19 mouse cellular contexts compared by ENCODE assay signal in the genomic region with DNA sequence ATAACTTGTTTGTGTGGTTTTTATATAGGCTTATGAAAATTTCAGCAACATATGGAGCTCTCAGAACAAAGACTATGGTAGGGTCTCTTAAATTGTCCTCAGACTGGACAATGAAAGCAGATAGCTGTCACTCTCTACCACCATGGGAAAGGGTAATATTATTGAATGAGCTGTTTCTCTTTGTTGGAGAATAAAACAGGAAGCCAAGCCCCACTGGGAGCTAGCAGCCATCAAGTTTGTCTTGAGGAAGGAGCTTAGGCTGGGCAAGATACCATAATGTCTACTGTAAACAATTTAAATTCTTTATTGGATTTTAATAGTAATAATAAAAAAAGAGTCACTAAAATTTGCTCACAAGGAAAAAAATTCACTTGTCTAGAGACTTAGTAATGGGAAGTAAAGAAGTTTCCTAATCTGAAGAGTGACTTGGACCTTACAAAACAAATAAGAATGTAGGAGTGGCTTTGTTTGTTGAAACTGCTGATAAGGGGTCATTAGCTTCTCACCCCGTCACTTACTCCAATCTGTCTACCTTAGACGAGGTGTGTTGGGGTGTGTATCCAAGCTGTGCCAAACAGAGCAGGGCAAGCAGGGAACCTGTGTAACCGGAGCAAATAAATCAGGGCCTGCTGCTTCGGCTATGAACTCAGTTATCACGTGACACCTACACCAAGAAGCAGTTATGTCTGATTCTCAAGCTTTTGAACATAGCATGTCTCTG. TPM values are rescaled to one million over a fixed set of nuclear protein-coding genes. Genes with fewer than 3 reads are reported as not detected.
DNase-seq lines count a peak whose midpoint lies in the region; ATAC-seq and TF ChIP-seq lines count a peak whose summit lies in the region.
"Had no signal": no experiment of that assay in that cellular context is flagged by ENCODE, and none has a peak within 500 bp of the region (broad histone marks: within the 10 kb centered on the region; RNA-seq: fewer than 3 reads in every experiment).

No protein-coding gene starts in this region.

- H3K4me3 ChIP-seq in heart, embryonic 10.5 days: no peak overlapping the region
- no peak overlapping the region for H3K4me3 ChIP-seq in small intestine, adult 2 months (ENCODE audit: low read depth, low read length)
- no peak overlapping the region for H3K4me3 ChIP-seq in heart, adult 2 months
- H3K4me3 ChIP-seq in heart, embryonic 12.5 days: no peak overlapping the region
- H3K4me3 ChIP-seq: embryonic facial prominence, embryonic 15.5 days; forebrain, embryonic 10.5 days; gastrocnemius, adult 2 months; hindbrain, embryonic 13.5 days; limb, embryonic 15.5 days had no signal

- no peak overlapping the region for H3K27ac ChIP-seq in heart, embryonic 10.5 days
- 0 out of 2 replicates have a peak overlapping the region, but pooled peaks have one; percentile 38 for H3K27ac ChIP-seq in small intestine, adult 2 months (ENCODE audit: insufficient read depth, low read depth, low read length)
- no peak overlapping the region for H3K27ac ChIP-seq in heart, adult 2 months
- H3K27ac ChIP-seq in heart, embryonic 12.5 days (ENCODE audit: poor library complexity, severe bottlenecking): no peak overlapping the region
- H3K27ac ChIP-seq: embryonic facial prominence, embryonic 15.5 days; forebrain, embryonic 10.5 days; gastrocnemius, adult 2 months; hindbrain, embryonic 13.5 days; limb, embryonic 15.5 days had no signal

- no peaks in the 10 kb centered on the region for H3K9me3 ChIP-seq in heart, embryonic 10.5 days
- H3K9me3 ChIP-seq in heart, embryonic 12.5 days (replicated peaks): no peaks in the 10 kb centered on the region
- H3K9me3 ChIP-seq: embryonic facial prominence, embryonic 15.5 days; forebrain, embryonic 10.5 days; hindbrain, embryonic 13.5 days; limb, embryonic 15.5 days had no signal

- TF ChIP-seq EP300 in heart, adult 2 months (IDR thresholded peaks at IDR 0.05; ENCODE audit: insufficient read depth, low read depth, low read length): no peak

- DNase-seq in heart, adult 11 months: peak; percentile 30
- DNase-seq in heart, embryonic 10.5 days (ENCODE audit: low spot score): no peak
- DNase-seq in urinary bladder, postnatal 36 days (ENCODE audit: low spot score in 2 of 2): peak; percentile 43 to 52
- DNase-seq in urinary bladder, postnatal 10 days (ENCODE audit: low spot score): no peak
- DNase-seq in ovary, postnatal 36 days (ENCODE audit: low spot score): no peak
- no peak for DNase-seq in heart, adult 2 months
- DNase-seq: cerebellum, adult 9-11 months; gastrocnemius, adult 2 months; heart, postnatal 14 days; kidney, adult 9 months; midbrain, embryonic 14.5 days; retina, postnatal 1 day; thymus, postnatal 25 days had no signal

- H3K4me2 ChIP-seq in heart, embryonic 12.5 days: no peak overlapping the region
- H3K4me2 ChIP-seq: embryonic facial prominence, embryonic 15.5 days; hindbrain, embryonic 13.5 days; limb, embryonic 15.5 days had no signal

- no peaks in the 10 kb centered on the region for H3K27me3 ChIP-seq in heart, embryonic 10.5 days (ENCODE audit: insufficient read depth, poor library complexity, severe bottlenecking)
- no peaks in the 10 kb centered on the region for H3K27me3 ChIP-seq in small intestine, adult 2 months (ENCODE audit: control insufficient read depth, insufficient read depth, low read length)
- H3K27me3 ChIP-seq in heart, adult 2 months (ENCODE audit: control insufficient read depth, insufficient read depth, low read length): no peaks in the 10 kb centered on the region
- H3K27me3 ChIP-seq in heart, embryonic 12.5 days (replicated peaks): no peaks in the 10 kb centered on the region
- H3K27me3 ChIP-seq: embryonic facial prominence, embryonic 15.5 days; hindbrain, embryonic 13.5 days; limb, embryonic 15.5 days had no signal

- H3K9ac ChIP-seq in heart, adult 2 months (ENCODE audit: low read depth, low read length): no peak overlapping the region
- H3K9ac ChIP-seq in heart, embryonic 12.5 days: no peak overlapping the region
- H3K9ac ChIP-seq: embryonic facial prominence, embryonic 15.5 days; hindbrain, embryonic 13.5 days; limb, embryonic 15.5 days had no signal

- no peak for TF ChIP-seq CTCF in small intestine, adult 2 months (IDR thresholded peaks at IDR 0.05; ENCODE audit: extremely low read depth, insufficient read length, insufficient replicate concordance, low read depth, low read length)
- no peak for TF ChIP-seq CTCF in heart, adult 2 months (IDR thresholded peaks at IDR 0.05)

- H3K36me3 ChIP-seq in heart, embryonic 10.5 days: no peaks in the 10 kb centered on the region
- no peaks in the 10 kb centered on the region for H3K36me3 ChIP-seq in small intestine, adult 2 months (ENCODE audit: control insufficient read depth, insufficient read depth, low read length)
- no peaks in the 10 kb centered on the region for H3K36me3 ChIP-seq in heart, adult 2 months (ENCODE audit: control insufficient read depth, insufficient read depth, low read length)
- H3K36me3 ChIP-seq in heart, embryonic 12.5 days: no peaks in the 10 kb centered on the region
- H3K36me3 ChIP-seq: embryonic facial prominence, embryonic 15.5 days; forebrain, embryonic 10.5 days; hindbrain, embryonic 13.5 days; limb, embryonic 15.5 days had no signal

- 43% methylated on average over 5 of the region's 5 CpGs for WGBS in heart, embryonic 10.5 days
- WGBS in small intestine, adult 2 months: 15% methylated on average over 5 of the region's 5 CpGs
- WGBS in heart, adult 2 months: 52% methylated on average over 5 of the region's 5 CpGs
- WGBS in heart, embryonic 12.5 days: 45% methylated on average over 5 of the region's 5 CpGs

- H3K79me2 ChIP-seq in heart, adult 2 months (replicated peaks; ENCODE audit: control insufficient read depth, insufficient read depth, low read length): no peaks in the 10 kb centered on the region

- H3K4me1 ChIP-seq in heart, embryonic 10.5 days: peaks cover 8% of the 10 kb centered on the region; the same call in 1 of the 2 replicates
- H3K4me1 ChIP-seq in small intestine, adult 2 months (ENCODE audit: control insufficient read depth, insufficient read depth, insufficient read length, low read length): peaks cover 7% of the 10 kb centered on the region; the same call in 1 of the 2 replicates
- no peaks in the 10 kb centered on the region for H3K4me1 ChIP-seq in heart, adult 2 months (ENCODE audit: control insufficient read depth, insufficient read depth, low read length)
- H3K4me1 ChIP-seq in heart, embryonic 12.5 days (replicated peaks): peaks cover 5% of the 10 kb centered on the region
- H3K4me1 ChIP-seq: embryonic facial prominence, embryonic 15.5 days; limb, embryonic 15.5 days had no signal

- no peak for TF ChIP-seq POLR2A in small intestine, adult 2 months (IDR thresholded peaks at IDR 0.05; ENCODE audit: low read depth, low read length)
- TF ChIP-seq POLR2A in heart, adult 2 months (IDR thresholded peaks at IDR 0.05; ENCODE audit: insufficient read depth, low read depth, low read length): no peak

- intact Hi-C loops in heart, adult 2 months (cut with DNase I): no loop called here

- ATAC-seq in heart, embryonic 12.5 days (ENCODE audit: insufficient number of reproducible peaks, low FRiP score): no peak

RNA-seq across cellular contexts. Expression of a gene that starts 26.8 kb away (rescaled TPM):
- 2.7 and 3.2 TPM in 2 replicates for polyA plus RNA-seq in heart, embryonic 10.5 days (2016; fragmentation: Nextera tagmentation; extraction: Ambion mirVana)
- polyA plus RNA-seq in small intestine, adult 2 months (2012; rRNA removed): 5.6 and 19.4 TPM in 2 replicates
- 1 to 10 TPM; 1.2 to 2.2 TPM for total RNA-seq in heart, adult 2 months (2021)
- polyA plus RNA-seq in heart, adult 2 months (2012; rRNA removed): 2.0 and 3.2 TPM in 2 replicates
- 4.1 and 4.9 TPM in 2 replicates for polyA plus RNA-seq in heart, embryonic 12.5 days (2016; fragmentation: Nextera tagmentation; extraction: Ambion mirVana)

RNA-seq across cellular contexts. Expression of a gene that starts 43.5 kb away (rescaled TPM):
- polyA plus RNA-seq in heart, embryonic 10.5 days (2016; fragmentation: Nextera tagmentation; extraction: Ambion mirVana): 168 and 195 TPM in 2 replicates
- polyA plus RNA-seq in small intestine, adult 2 months (2012; rRNA removed): 5.2 and 8.9 TPM in 2 replicates
- 1 to 10 TPM; 4.3 to 5.4 TPM for total RNA-seq in heart, adult 2 months (2021)
- 3.5 and 7.5 TPM in 2 replicates for polyA plus RNA-seq in heart, adult 2 months (2012; rRNA removed)
- 114 and 116 TPM in 2 replicates for polyA plus RNA-seq in heart, embryonic 12.5 days (2016; fragmentation: Nextera tagmentation; extraction: Ambion mirVana)

Comparison
In these comparisons a context has a peak if more than half of its experiments do, and no peak if none do; other contexts are left out.
1. DNase-seq: peak in heart, adult 11 months (single experiment) and urinary bladder, postnatal 36 days (2 of 2); none in heart, embryonic 10.5 days (single experiment), urinary bladder, postnatal 10 days (single experiment), ovary, postnatal 36 days (single experiment) and heart, adult 2 months (0 of 2).
2. RNA of a gene that starts 43.5 kb away (polyA plus RNA-seq): 168 to 195 TPM in heart, embryonic 10.5 days and 114 to 116 TPM in heart, embryonic 12.5 days; 5.2 to 8.9 TPM in small intestine, adult 2 months and 3.5 to 7.5 TPM in heart, adult 2 months; every median in the first group is over 10 times any median in the second.